In the genomic region with DNA sequence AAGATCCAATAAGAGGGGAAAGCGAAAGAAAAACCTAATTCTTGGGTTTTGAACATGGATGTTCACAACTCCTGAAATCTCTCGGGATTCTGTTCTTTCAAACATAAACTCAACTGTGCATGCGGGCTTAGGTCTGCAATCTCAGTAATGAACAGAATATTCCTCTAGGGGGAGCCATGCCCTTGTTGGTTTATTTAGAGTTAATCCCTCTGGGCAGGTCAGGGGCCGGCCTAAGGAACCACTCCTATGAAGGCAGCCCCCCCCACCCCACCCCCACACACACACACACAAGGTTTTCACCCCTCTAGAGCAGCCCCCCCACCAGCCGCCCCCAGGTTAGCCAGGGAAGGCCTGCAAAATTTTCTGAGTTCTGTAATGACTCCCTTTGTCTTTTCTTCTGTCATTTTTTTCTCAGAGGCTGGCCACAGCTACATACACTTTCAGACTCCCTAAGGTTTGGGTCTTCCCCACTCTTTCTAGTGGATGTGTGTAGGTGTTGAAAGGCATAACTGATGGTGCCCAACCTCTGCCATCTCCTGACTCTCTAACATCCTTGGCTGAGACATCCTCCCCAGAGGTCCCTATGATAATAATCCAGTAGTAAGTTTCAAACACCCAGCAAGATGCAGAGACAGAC, we compare ENCODE assay signal across 8 mouse cellular contexts. TPM values are rescaled to one million over a fixed set of nuclear protein-coding genes. Genes with fewer than 3 reads are reported as not detected.
A peak's percentile ranks its signal among the peaks of the same experiment; 100 is the strongest.
DNase-seq lines count a peak whose midpoint lies in the region; ATAC-seq and TF ChIP-seq lines count a peak whose summit lies in the region.

No protein-coding gene starts in this region.

- DNase-seq in heart, postnatal 4 days: peak; percentile 44
- DNase-seq in heart, adult 11 months: no peak
- DNase-seq in B cell, adult 2 months: peak; percentile 49 to 53
- DNase-seq in Patski (ENCODE audit: low read depth, low spot score): no peak
- peak; percentile 36 for DNase-seq in forebrain, postnatal 0 days
- no peak for DNase-seq in c-Kit-positive CD71-positive TER-119-positive erythroid progenitor cells, embryonic 14.5 days (ENCODE audit: low spot score)
- no peak for DNase-seq in spleen, postnatal 4 days (ENCODE audit: low spot score in 2 of 2)

- WGBS in forebrain, postnatal 0 days: 18% methylated on average over 5 of the region's 5 CpGs

- TF ChIP-seq CTCF in Patski (IDR thresholded peaks at IDR 0.05): peak; percentile 61
- TF ChIP-seq CTCF in forebrain, postnatal 0 days (IDR thresholded peaks at IDR 0.05; ENCODE audit: low read depth): peak; percentile 66

- H3K9ac ChIP-seq in forebrain, postnatal 0 days: no peak overlapping the region

- no peaks in the 10 kb centered on the region for H3K27me3 ChIP-seq in Patski
- no peaks in the 10 kb centered on the region for H3K27me3 ChIP-seq in forebrain, postnatal 0 days (ENCODE audit: insufficient read depth, low read length)

- no peaks in the 10 kb centered on the region for H3K36me3 ChIP-seq in forebrain, postnatal 0 days (ENCODE audit: insufficient read depth)

- CTCF ChIA-PET in Patski (lab: Charles Lee): interaction anchor here (1.4 to 4.8 kb wide), 3 partner anchors 12 to 259 kb away, joined by 4 to 25 read pairs (median 4); no protein-coding TSS in a partner anchor

- H3K4me1 ChIP-seq in forebrain, postnatal 0 days (ENCODE audit: insufficient read depth): no peaks in the 10 kb centered on the region

- in situ Hi-C loops in Patski (cut with MboI; ENCODE audit: low pct_unique_long_range_greater_than_20kb): loop anchor here (25.0 kb wide), 1 partner anchor 1885 kb away; a partner anchor contains a TSS

- ATAC-seq in Patski: no peak
- ATAC-seq in forebrain, postnatal 0 days: peak; percentile 43; the same call in 1 of the 2 replicates
- ATAC-seq in megakaryocyte, adult 5-6 weeks (ENCODE audit: poor library complexity, severe bottlenecking): peak; percentile 45

- POLR2A ChIA-PET in Patski (lab: Charles Lee): no interaction called here

- no peak overlapping the region for H3K4me2 ChIP-seq in forebrain, postnatal 0 days (ENCODE audit: low read depth)

- no peak overlapping the region for H3K27ac ChIP-seq in forebrain, postnatal 0 days (ENCODE audit: low read depth, low read length)

- H3K4me3 ChIP-seq in forebrain, postnatal 0 days (ENCODE audit: low read depth, low read length): no peak overlapping the region

- no peaks in the 10 kb centered on the region for H3K9me3 ChIP-seq in forebrain, postnatal 0 days (ENCODE audit: low read length)

RNA-seq across cellular contexts. Expression of a gene that starts 16.2 kb away (rescaled TPM):
- not detected for total RNA-seq in heart, postnatal 4 days (2021)
- polyA plus RNA-seq in Patski (2021): 1.2 TPM
- 10.5 and 15.6 TPM in 2 replicates for total RNA-seq in forebrain, postnatal 0 days (2014; rRNA removed)
- 3.4 and 5.7 TPM in 2 replicates for polyA plus RNA-seq in forebrain, postnatal 0 days (2015; fragmentation: Nextera tagmentation; extraction: Ambion mirVana)
- total RNA-seq in megakaryocyte, adult 5-6 weeks (2015): 0.16 and 0.36 TPM in 2 replicates
- total RNA-seq in megakaryocyte, adult 5-6 weeks (2017): not detected in 2 replicates

Comparison
In these comparisons a context has a peak if more than half of its experiments do, and no peak if none do; other contexts are left out.
1. DNase-seq: peak in heart, postnatal 4 days (single experiment), B cell, adult 2 months (2 of 2) and forebrain, postnatal 0 days (single experiment); none in heart, adult 11 months (single experiment), Patski (single experiment), c-Kit-positive CD71-positive TER-119-positive erythroid progenitor cells, embryonic 14.5 days (single experiment) and spleen, postnatal 4 days (0 of 2).